Mouse (Mus musculus) brown adipose tissue, adult 24 weeks (tissue): ENCODE measurements around the gene Col5a1. TPM values are rescaled to one million over a fixed set of nuclear protein-coding genes. Genes with fewer than 3 reads are reported as not detected.

Experiments used
- H3K27ac ChIP-seq: fragments of 200-500 bp; replicated peaks from 2 replicates; pipeline ENCODE4 v1.5.1; 2012; ENCODE audit warnings: low read depth, mild to moderate bottlenecking, low read length
- H3K4me1 ChIP-seq: fragments of 200-500 bp; 2 replicates; pipeline ENCODE4 v1.6.1; 2012; ENCODE audit warnings: low read length, mixed read lengths; ENCODE audit not compliant: control insufficient read depth, insufficient read depth, insufficient read length
- H3K4me3 ChIP-seq: fragments of 200-500 bp; 2 replicates; pipeline ENCODE4 v1.5.1; 2012; ENCODE audit warnings: low read depth, mild to moderate bottlenecking, low read length, moderate library complexity; ENCODE audit not compliant: insufficient read depth
- polyA plus RNA-seq: library from polyadenylated mRNA; stranded (reverse); fragments of >200 nt; gene quantifications from 2 replicates; pipeline ENCODE4 v1.2.4, GENCODE M21; 2012; ENCODE audit not compliant: missing spikeins, insufficient read depth, insufficient read length

The Col5a1 gene
- polyA plus RNA-seq, 1 experiment, result 10.2 TPM

GRCm38 (mm10) chr2:27956751-27957150 is 70.5 kb downstream of the Col5a1 start:
- Histone ChIP-seq H3K4me1 (no peaks in the 10 kb centered on the region), H3K27ac (no peak overlapping the region), H3K4me3 (no peak overlapping the region)

GRCm38 (mm10) chr2:27957184-27957583 is 71.0 kb downstream of the Col5a1 start:
- no peaks in the 10 kb centered on the region for H3K4me1 ChIP-seq
- H3K27ac ChIP-seq, result no peak overlapping the region
- H3K4me3 ChIP-seq, result no peak overlapping the region

- no peaks in the 10 kb centered on the region for H3K4me1 ChIP-seq
- H3K4me3 ChIP-seq, result no peak overlapping the region
- H3K27ac ChIP-seq, result no peak overlapping the region
These were observed 73.0 kb downstream of the Col5a1 start for GRCm38 (mm10) chr2:27959275-27959674.

GRCm38 (mm10) chr2:27961190-27961589 is 75.0 kb downstream of the Col5a1 start:
- no peaks in the 10 kb centered on the region for H3K4me1 ChIP-seq
- no peak overlapping the region for H3K27ac ChIP-seq
- no peak overlapping the region for H3K4me3 ChIP-seq

GRCm38 (mm10) chr2:27962406-27962805 is 76.2 kb downstream of the Col5a1 start:
- no peak overlapping the region for H3K27ac ChIP-seq
- no peaks in the 10 kb centered on the region for H3K4me1 ChIP-seq
- no peak overlapping the region for H3K4me3 ChIP-seq

- H3K27ac ChIP-seq, result no peak overlapping the region
- no peak overlapping the region for H3K4me3 ChIP-seq
These were observed 82.9 kb downstream of the Col5a1 start for GRCm38 (mm10) chr2:27969158-27969557.

GRCm38 (mm10) chr2:27973840-27974239 is 87.6 kb downstream of the Col5a1 start:
- Histone ChIP-seq H3K4me1 (no peaks in the 10 kb centered on the region), H3K27ac (no peak overlapping the region), H3K4me3 (no peak overlapping the region)

More at GRCm38 (mm10) chr2:27969158-27969557, 82.9 kb downstream of the Col5a1 start:
- no peaks in the 10 kb centered on the region for H3K4me1 ChIP-seq

- H3K4me3 ChIP-seq, result no peak overlapping the region
- no peak overlapping the region for H3K27ac ChIP-seq
- H3K4me1 ChIP-seq, result no peaks in the 10 kb centered on the region
These were observed 89.6 kb downstream of the Col5a1 start for GRCm38 (mm10) chr2:27975786-27976185.

GRCm38 (mm10) chr2:27976512-27976911 is 90.3 kb downstream of the Col5a1 start:
- Histone ChIP-seq H3K27ac (no peak overlapping the region), H3K4me3 (no peak overlapping the region), H3K4me1 (no peaks in the 10 kb centered on the region)

- H3K4me1 ChIP-seq, result no peaks in the 10 kb centered on the region
- H3K4me3 ChIP-seq, result no peak overlapping the region
- H3K27ac ChIP-seq, result no peak overlapping the region
These were observed 94.8 kb downstream of the Col5a1 start for GRCm38 (mm10) chr2:27981066-27981465.

GRCm38 (mm10) chr2:27981621-27982535 is 95.7 kb downstream of the Col5a1 start:
- no peak overlapping the region for H3K27ac ChIP-seq
- H3K4me3 ChIP-seq, result no peak overlapping the region

GRCm38 (mm10) chr2:27983093-27983492 is 96.9 kb downstream of the Col5a1 start:
- Histone ChIP-seq H3K27ac (no peak overlapping the region), H3K4me3 (no peak overlapping the region), H3K4me1 (no peaks in the 10 kb centered on the region)

More at GRCm38 (mm10) chr2:27981621-27982535, 95.7 kb downstream of the Col5a1 start:
- no peaks in the 10 kb centered on the region for H3K4me1 ChIP-seq

- Histone ChIP-seq H3K27ac (no peak overlapping the region), H3K4me3 (no peak overlapping the region), H3K4me1 (no peaks in the 10 kb centered on the region)
These were observed 97.7 kb downstream of the Col5a1 start for GRCm38 (mm10) chr2:27983884-27984283.

GRCm38 (mm10) chr2:27986751-27987150 is 100.5 kb downstream of the Col5a1 start:
- H3K27ac ChIP-seq, result no peak overlapping the region
- no peak overlapping the region for H3K4me3 ChIP-seq
- no peaks in the 10 kb centered on the region for H3K4me1 ChIP-seq

- no peaks in the 10 kb centered on the region for H3K4me1 ChIP-seq
- H3K4me3 ChIP-seq, result no peak overlapping the region
- no peak overlapping the region for H3K27ac ChIP-seq
These were observed 104.4 kb downstream of the Col5a1 start for GRCm38 (mm10) chr2:27990430-27991211.
